Mouse (Mus musculus): ENCODE measurements around the gene Pirt.

The Pirt gene

DNA sequence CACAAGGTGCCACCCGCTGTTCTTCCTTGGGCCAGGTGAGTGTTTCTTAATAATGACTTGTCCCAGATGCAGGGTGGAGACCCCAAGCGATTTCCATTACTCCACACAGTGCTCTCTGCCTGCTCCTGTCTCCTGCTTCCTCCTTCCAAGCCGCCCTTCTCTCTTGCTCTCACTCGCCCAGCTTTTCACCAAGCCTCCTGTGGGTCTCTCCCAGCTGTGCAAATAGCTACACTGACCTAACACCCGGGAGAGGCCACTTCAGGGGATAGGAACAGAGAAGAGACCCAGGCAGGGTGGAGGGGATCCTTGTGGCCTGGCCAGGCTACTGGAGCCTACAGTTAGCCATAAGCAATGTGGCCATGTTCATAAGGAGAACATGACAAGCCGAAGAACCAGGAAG is 35.1 kb downstream of the Pirt start:
- no peak for DNase-seq

DNA sequence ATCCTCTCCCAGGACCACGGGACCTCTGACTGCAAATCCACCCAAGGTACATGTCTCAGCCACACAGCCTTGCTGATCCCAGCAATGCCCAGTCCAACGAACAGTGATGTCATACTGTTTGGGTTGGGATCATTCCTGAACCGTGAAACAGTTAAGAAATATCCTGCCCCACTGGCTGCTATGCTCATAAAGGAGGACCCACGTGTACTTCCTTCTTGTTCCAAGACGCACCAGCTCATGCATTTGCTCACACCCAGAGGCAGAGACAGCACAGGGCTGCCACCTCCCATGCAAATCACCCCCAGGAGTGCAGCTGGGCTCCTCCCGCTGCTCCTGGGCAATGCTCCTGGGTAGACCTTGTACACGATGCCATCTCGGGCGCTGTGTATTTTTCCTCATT is 44.5 kb downstream of the Pirt start, which contains the start of gene Tmem238l:
TSS of gene Tmem238l (plus strand) at position 336 of the 400 bp plus-strand sequence.
- DNase-seq = no peak

DNA sequence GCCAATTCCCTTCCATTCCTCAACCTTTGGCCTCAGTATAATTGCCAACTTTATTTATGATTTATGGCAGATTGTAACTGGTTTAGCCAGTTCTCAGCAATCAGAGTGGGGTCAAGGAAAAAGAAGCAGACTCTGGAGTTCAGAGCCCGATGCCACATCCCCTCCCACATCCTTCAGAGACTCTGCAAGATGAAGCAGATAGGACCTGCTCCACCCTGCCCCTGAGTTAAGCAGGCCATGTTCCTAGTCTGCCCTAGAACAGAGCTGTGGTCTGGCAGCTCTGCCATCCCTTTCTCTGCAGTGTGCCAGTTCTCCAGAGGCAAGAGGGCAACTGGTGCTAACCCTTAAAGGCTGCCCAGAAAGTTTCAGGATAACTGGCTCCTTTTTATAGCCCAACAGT is 49.0 kb downstream of the Pirt start:
- no peak for DNase-seq

DNA sequence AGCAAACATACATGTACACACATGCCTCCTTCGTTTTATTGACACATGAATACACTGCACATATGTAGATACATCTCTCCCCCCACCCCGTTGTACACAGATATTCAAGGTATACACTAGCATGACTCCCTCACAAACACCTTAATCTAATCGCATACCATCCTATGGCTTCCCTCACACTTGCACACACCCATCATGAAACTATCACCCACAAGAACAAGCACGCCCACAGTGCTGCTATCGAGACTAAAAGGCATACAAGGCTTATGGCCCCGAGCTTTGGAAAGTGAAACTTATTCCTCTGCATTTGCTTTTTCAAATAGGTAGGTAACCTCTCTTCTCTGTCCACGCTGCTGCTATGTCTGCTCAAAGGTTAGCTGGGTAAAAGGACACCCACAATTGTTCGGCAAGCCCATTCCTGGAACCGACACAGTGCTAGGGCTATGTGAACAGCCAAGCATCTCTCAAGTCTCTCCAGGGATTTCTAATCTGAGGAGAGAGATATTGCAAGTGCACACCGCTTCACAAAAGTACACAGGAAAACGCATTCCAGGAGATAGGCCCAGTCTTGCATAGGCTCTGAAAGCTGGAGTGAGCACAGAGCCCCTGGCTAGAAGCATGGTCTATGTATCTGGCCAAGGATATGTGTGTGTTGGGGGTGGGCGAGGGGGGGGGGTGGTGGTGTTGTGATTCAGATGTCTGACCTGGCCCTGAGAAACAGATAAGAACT is 49.8 kb downstream of the Pirt start:
- no peak for DNase-seq

DNA sequence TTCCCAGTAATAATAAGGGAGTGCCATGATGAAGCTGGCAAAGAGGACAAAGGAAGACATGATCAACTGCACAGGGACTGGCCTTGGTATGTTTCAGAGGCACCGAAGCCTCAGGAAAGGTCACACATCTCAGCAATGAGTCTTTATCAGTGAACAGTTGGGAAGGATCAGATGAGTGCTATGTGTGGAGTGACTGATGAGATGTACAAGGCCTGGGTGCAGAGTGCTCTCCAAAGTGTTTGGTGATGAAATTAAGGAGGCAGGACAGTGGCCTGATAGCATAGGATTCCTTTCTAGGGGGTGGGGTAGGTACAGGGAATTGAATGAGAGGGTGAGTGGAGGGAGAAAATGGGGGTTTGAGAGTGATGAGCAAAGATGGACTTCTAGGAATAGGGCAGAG is 51.7 kb downstream of the Pirt start:
- DNase-seq = no peak

DNA sequence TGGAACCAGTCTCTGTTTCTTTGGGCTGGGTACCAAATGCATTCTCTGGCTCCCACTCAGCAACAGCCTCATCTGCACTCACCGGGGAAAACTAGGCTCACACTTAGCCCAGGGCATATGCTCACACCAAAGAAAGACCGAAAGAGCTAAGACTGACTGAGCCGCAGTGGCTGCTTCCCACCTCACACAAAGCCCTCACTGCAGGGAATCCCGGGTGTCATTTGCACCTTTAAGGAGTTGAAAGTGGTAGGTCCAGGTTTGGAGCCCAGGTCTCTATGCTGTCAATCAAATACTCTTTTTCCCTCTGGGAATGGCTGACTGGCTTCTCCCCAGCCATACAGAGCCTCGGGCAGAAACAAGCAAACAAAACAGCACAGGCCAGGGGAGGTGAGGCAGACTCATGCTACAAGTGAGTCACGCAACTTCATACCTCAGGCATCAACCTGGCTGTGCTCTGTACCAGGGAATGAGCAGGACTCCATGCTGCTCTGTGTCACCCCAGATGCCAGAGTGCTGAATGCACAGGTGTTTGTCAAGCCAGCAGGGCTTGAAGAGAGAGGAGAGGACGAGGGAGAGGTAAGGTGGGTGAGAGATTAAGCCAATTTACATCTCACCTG is 54.8 kb downstream of the Pirt start:
- no peak for DNase-seq

DNA sequence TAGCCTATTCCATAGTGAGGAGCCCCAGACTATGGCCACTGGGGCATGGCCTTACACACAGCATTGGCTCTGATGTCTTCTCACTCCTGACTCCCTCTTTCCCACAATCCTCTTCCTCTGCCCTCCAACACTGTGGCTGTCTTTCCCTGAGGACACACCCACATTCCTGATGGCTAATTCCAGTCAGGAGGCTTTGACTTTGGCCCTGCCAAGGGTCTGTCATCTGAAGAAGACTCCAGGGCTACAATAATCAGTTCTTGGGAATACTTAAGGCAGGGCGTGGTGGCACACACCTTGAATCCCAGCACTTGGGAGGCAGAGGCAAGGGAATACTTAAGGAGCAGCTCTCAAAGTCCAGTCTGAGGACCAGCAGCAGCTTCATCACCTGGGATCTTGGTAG is 56.8 kb downstream of the Pirt start:
- no peak for DNase-seq

DNA sequence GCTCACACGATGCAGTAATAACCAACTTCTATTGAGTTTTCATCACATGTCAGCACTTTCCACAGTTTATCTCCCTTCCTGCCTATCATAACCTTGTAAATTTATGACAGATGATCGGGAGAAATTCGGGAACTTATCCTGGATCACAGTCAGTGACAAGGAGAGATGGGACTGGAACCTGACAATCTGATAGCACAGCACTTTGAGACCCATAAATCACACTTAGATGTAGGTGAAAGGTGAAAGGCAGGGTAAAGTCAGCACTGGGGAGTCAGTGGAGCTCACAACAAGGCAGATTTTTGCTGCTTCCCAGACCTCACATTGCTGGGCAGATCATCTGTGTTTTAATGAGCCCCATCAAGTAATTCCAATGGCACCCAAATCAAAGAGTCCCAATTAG is 61.7 kb downstream of the Pirt start:
- no peak for DNase-seq

DNA sequence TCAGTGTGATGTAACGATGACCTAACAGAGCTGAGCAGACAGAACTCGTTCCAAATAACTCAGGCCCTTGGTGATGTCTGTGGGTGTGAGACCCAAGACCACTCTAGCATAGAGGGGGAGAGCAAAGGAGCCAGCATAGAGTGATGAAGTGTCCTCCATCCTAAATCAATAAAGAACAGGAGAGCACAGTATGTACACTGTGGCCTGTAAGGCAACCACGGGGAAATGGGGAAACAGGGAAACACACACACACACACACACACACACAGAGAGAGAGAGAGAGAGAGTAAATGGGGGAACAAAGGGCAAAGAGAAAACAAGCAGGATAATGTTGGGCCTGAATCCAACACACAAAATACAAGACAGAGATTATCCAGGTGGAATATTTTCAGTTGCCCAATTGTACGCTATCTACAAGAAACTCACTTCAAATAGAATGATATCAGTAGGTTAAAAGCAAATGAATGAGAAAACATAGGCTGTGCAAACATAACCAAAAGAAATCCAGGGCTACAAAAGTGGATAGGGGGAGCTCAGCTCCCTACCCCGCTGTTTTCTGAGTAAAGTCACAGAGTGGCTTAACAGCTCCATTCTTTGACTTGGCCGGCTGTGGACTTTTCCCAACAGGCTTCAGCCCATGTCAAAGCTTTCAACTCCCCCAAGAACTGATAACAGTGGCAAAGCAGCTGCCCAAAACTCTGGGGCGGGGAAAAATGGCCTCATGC is 64.0 kb downstream of the Pirt start:
- DNase-seq = no peak
